Mouse (Mus musculus): ENCODE results near the gene Suds3.

The Suds3 gene

GRCm38 (mm10) chr5:117111064-117111773 lies 4.7 kb downstream of the Suds3 start:
- peak; percentile 46 for DNase-seq

GRCm38 (mm10) chr5:117109522-117109921 lies 6.4 kb downstream of the Suds3 start:
- DNase-seq: no peak

GRCm38 (mm10) chr5:117108731-117109130 lies 7.2 kb downstream of the Suds3 start:
- DNase-seq: no peak

- DNase-seq: no peak
Measured at GRCm38 (mm10) chr5:117108292-117108691, 7.6 kb downstream of the Suds3 start.

- no peak for DNase-seq
Measured at GRCm38 (mm10) chr5:117105761-117106160, 10.2 kb downstream of the Suds3 start.

DNA sequence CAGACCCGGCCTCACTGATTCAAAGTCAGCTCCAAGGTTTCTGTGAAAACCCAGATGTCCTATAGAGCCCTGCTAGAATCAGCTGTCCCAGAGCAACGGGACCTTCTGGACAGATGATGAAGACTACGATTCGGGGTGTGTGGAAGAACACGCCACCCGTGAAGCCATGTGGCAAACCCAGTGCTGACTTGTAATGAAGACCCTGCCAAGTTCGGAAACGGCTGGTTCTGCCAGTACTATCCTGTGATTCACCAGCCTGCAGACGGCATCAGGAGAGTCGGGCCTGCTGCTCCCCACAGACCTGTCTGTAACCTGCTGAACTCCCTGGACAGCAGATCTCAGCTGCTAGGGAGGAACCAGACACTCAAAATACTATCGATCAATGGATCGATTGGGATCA lies 11.6 kb downstream of the Suds3 start:
- DNase-seq: no peak

DNA sequence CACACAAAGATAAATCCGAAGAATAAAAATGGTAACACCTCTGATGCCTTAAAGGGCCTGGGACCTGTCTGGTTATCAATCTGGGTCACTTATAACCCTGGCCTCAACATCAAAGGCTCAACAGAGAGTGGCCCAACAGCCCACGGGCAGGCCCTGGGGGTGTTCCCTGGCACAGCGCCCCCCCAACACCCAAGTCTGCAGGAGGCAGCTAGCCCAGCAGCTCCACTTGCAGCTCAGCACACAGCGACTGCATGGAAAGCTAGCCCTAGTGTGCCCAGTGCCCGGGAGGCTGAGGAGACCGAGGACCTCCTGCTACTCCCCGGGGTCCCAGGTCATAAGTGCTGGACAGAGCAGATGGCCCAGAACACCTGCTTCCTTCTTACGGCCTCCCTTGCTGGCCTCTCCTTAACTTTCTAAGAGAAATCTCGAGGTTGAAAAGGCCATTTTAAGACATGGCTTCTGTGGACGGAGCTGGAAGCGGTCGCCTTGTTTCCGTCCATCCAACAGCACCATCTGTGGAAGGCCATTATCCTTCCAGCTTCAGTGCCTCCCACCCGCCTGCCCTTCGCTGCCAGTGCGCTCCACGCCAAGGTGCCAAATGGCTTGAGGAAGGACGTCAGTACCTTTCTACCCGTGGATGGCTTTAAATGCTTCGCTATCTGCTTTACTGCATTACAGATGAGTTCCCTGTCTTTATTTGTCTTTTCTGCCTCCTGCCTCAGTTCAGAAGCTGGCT lies 12.6 kb downstream of the Suds3 start:
- DNase-seq: no peak

DNA sequence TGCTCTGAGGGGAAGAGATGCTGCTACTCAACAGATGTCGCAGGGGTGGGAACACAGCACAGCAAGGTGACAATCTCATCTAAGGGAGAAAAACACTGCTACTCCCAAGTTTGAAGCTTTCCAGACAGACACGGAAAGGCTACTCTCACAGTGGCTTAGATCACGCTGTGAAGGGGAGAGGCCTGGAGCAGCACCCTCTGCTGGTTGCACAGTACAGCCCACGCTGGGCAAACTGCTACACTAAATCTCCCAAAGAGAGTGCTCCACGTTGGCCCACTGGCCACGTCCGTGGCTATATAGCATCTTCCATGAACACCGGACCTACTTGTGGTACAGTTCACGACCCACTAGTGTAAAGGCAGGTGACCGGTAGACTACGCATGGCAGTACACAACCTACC lies 16.2 kb downstream of the Suds3 start:
- DNase-seq: no peak

- no peak for DNase-seq
Measured at GRCm38 (mm10) chr5:117099008-117099407, 16.9 kb downstream of the Suds3 start.

DNA sequence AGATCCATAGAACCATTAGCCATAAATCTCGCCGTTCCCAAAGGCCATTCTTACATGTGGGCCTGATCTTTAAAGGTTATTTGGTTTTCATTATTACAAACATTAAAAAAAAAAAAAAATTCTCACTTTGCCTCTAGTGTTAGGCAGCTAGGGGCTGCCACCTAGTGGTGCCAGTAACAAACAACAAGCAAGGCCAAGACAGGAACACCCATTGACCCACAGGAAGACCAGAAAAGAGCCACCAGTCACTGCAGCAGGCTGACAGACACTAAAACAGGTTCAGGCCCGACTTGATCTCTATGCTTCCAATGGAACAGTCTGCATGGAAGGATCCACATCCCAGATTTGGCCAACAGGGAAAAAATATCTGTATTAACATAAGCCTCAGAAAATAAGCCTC lies 19.2 kb downstream of the Suds3 start:
- peak; percentile 74 for DNase-seq

- DNase-seq: peak; percentile 70
Measured at GRCm38 (mm10) chr5:117094431-117094830, 21.5 kb downstream of the Suds3 start.

DNA sequence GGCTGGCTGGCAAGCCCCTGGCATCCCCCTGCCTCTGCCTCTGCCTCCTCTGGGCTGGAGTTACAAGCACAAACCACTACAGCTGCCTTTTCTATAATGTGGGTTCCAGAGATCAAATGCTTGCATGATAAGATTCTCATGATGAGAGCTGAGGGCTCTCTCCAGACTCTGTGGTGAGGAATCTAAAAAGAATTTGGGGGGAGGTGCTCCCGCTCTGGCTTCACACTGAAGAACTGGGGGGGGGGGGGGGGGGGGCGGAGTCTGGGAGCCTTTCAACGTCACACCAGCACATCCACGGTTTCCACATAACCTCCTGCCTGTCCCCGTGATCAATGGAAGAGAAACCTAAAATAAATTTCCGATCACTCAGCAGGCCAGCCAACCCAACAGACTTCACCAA lies 26.1 kb downstream of the Suds3 start:
- DNase-seq: no peak

- no peak for DNase-seq
Measured at GRCm38 (mm10) chr5:117089147-117089546, 26.8 kb downstream of the Suds3 start.

DNA sequence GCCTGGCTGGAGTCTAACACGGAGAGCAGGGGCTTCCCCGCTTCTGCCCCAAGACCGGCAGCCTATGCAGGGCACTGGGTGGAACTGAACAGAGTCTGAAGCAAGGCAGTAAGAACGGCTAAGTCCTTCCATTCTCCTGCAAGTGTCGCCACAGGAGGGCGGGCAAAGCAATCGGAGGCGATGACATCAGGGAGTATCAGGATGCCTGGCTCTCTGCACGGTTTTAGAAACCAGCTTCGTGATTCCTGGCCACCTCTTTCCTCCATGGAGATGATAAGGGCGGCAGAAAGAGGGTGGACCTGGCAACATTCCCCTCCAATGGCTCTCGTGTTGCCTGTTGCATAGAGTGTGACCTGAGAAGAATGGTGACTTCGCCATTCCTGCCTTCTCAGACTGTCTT lies 28.2 kb downstream of the Suds3 start:
- DNase-seq: no peak

DNA sequence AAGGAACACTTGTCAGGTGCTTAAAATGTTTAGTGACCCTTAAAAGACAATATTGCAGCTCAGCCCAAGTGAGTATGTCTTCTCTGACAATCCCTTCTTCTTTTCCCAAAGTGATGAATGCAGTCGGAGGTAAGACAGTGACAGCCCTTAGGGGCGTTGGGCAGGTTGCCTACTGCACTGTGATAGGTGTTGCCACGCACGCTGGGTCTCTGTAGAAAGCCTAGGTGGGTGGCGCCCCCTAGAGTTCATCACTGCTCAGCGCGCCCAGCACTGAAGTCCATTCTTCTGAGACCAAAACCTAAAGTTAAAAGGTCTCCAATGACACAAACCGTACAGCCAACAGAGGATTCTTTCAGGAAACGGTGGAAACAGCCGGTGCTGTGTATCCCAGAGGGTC lies 46.4 kb downstream of the Suds3 start:
- DNase-seq: no peak

GRCm38 (mm10) chr5:117068808-117069497 lies 47.0 kb downstream of the Suds3 start:
- no peak for DNase-seq

GRCm38 (mm10) chr5:117068181-117068580 lies 47.7 kb downstream of the Suds3 start:
- DNase-seq: no peak

DNA sequence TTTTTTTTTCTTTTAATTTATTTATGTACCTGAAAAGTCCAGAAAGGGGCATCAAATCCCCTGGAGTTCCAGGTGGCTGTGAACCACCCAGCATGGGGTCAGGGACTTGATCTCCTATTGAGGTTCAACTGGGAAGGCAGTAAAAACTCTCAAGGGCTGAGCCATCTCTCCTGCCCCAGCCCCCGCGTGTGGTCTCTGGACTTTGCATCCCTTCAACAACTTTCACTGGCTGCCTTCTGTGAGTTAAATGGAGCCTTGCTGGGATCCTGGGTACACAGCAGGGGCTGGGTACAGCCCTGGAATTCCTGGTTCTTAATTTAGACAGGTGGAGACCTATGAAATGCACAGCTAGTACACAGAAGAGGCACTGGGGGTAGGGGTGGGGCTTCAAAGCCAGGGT lies 54.7 kb downstream of the Suds3 start:
- DNase-seq: no peak

GRCm38 (mm10) chr5:117060484-117061130 lies 55.3 kb downstream of the Suds3 start:
- no peak for DNase-seq

GRCm38 (mm10) chr5:117049940-117050339 lies 66.0 kb downstream of the Suds3 start:
- DNase-seq: no peak

DNA sequence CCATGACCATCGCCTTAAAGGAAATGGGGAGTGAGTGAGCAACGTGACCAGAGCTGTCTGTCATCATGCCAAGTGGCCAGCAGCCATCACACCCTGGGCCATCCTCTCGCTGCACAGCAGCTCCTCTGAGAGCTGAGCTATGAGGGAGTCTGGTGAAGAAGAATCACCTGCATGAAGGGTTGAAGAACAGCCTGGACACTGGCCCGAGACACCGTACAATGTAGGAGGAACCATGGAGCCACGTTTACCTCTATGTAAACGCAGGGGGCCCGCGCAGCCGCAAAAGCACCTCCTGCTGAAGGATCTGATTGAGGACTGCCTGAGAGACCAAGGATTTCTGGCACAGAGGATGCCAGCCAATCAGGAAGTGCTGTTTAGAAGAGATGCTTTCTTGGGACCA lies 70.8 kb downstream of the Suds3 start:
- no peak for DNase-seq

DNA sequence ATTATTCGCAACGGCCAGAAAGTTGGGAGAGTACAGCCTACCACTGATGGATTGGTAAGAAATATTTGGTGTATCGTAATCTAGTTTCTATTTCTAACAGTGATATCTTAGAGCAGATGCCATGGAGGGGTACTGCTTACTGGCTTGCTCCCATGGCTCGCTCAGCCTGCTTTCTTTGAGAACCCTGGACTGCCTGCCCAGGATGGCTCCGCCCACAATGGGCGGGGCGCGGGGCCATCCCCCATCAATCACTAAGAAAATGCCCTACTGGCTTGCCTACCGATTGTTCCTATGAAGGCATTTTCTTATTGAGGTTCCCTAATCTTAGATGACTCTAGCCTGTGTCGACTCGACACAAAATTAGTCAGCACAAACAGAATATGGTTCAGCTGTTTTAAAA lies 73.3 kb downstream of the Suds3 start:
- DNase-seq: no peak
